Mouse (Mus musculus) limb, embryonic 11.5 days (tissue): ENCODE measurements around the gene Caln1. TPM values are rescaled to one million over a fixed set of nuclear protein-coding genes. Genes with fewer than 3 reads are reported as not detected.

ENCODE experiments used
- ATAC-seq: fragments of 200-750 bp; cut with Nextera tagmentation; 2 replicates; pipeline ENCODE4 v1.8.0; 2017; ENCODE audit warnings: low read depth; ENCODE audit not compliant: insufficient number of reproducible peaks, low FRiP score, low TSS enrichment
- DNase-seq: peaks from one replicate; pipeline ENCODE4 v3.0.0-alpha.2; 2015; ENCODE audit warnings: low spot score
- H3K27ac ChIP-seq: fragments of 300-500 bp; sonication (generic); replicated peaks from 2 replicates; pipeline ENCODE4 v1.5.1; 2014; ENCODE audit warnings: low read depth, mild to moderate bottlenecking, low read length
- H3K27me3 ChIP-seq: fragments of 300-500 bp; sonication (generic); 2 replicates; pipeline ENCODE4 v1.6.1; 2014; ENCODE audit warnings: mild to moderate bottlenecking, low read length, mixed read lengths; ENCODE audit not compliant: control insufficient read depth, insufficient read depth
- H3K36me3 ChIP-seq: fragments of 300-500 bp; sonication (generic); 2 replicates; pipeline ENCODE4 v1.6.1; 2014; ENCODE audit warnings: mild to moderate bottlenecking, low read length, moderate library complexity, mixed read lengths; ENCODE audit not compliant: control insufficient read depth, insufficient read depth
- H3K4me1 ChIP-seq: fragments of 300-500 bp; sonication (generic); 2 replicates; pipeline ENCODE4 v1.6.1; 2014; ENCODE audit warnings: low read length, mixed read lengths; ENCODE audit not compliant: control insufficient read depth, insufficient read depth
- H3K4me2 ChIP-seq: fragments of 300-500 bp; sonication (generic); 2 replicates; pipeline ENCODE4 v1.6.1; 2014; ENCODE audit warnings: low read depth, mild to moderate bottlenecking, moderate library complexity; ENCODE audit not compliant: severe bottlenecking
- H3K4me3 ChIP-seq: fragments of 300-500 bp; sonication (generic); 2 replicates; pipeline ENCODE4 v1.5.1; 2014; ENCODE audit warnings: low read depth, low read length
- H3K9ac ChIP-seq: fragments of 300-500 bp; sonication (generic); 2 replicates; pipeline ENCODE4 v1.6.1; 2014; ENCODE audit warnings: mild to moderate bottlenecking, low read length
- H3K9me3 ChIP-seq: fragments of 300-500 bp; sonication (generic); 2 replicates; pipeline ENCODE4 v1.6.1; 2016; ENCODE audit warnings: low read length; ENCODE audit not compliant: control insufficient read depth
- whole genome bisulfite sequencing: fragments of 180-500 bp; shearing (Covaris S2); extraction: QIAGEN DNeasy Blood & Tissue Kit; methylation state at CpG from one replicate; pipeline ENCODE4 v1.1.7; 2014; 5-methylcytosine and 5-hydroxymethylcytosine counted together
- polyA plus RNA-seq: library from polyadenylated mRNA; unstranded; fragments of >200 nt; fragmentation: Nextera tagmentation; extraction: Ambion mirVana; gene quantifications from 2 replicates; pipeline ENCODE4 v1.2.1, GENCODE M21; 2014

The Caln1 gene
- polyA plus RNA-seq, 1 experiment from 2014 or later: 0.11 TPM

DNA sequence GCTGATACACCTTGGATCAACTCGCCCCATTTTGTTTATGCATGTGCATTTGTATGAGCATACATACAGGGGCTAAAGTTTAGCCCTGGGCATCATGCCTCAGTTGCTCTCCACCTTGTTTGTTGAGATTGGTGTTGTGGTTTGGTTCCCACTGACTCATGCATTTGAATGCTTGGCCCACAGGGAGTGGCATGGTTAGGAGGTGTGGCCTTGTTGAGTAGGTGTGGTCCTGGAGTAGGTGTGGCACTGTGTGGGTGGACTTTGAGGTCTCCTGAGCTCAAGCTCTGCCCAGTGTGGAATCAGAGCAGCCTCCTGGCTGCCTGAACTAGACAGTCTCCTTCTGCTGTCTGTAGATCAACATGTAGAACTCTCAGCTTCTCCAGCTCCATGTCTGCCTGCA, 343.0 kb downstream of the Caln1 start:
- DNase-seq (no peak), ATAC-seq (no peak)
- H3K36me3 ChIP-seq: no peaks in the 10 kb centered on the region
- H3K27me3 ChIP-seq: no peaks in the 10 kb centered on the region
- H3K9ac ChIP-seq: no peak overlapping the region
- no peak overlapping the region for H3K4me3 ChIP-seq
- no peaks in the 10 kb centered on the region for H3K9me3 ChIP-seq
- H3K4me2 ChIP-seq: no peak overlapping the region
- WGBS: 79% methylated on average over 1 of the region's 1 CpGs
- H3K4me1 ChIP-seq: no peaks in the 10 kb centered on the region
- H3K27ac ChIP-seq: no peak overlapping the region

- 85% methylated on average over 4 of the region's 4 CpGs for WGBS
- Histone ChIP-seq H3K9me3 (no peaks in the 10 kb centered on the region), H3K9ac (no peak overlapping the region), H3K4me3 (no peak overlapping the region), H3K36me3 (no peaks in the 10 kb centered on the region), H3K27me3 (no peaks in the 10 kb centered on the region), H3K4me1 (no peaks in the 10 kb centered on the region), H3K27ac (no peak overlapping the region), H3K4me2 (no peak overlapping the region)
- ATAC-seq (no peak), DNase-seq (no peak)
Measured at GRCm38 (mm10) chr5:130715181-130715580, 345.9 kb downstream of the Caln1 start.

DNA sequence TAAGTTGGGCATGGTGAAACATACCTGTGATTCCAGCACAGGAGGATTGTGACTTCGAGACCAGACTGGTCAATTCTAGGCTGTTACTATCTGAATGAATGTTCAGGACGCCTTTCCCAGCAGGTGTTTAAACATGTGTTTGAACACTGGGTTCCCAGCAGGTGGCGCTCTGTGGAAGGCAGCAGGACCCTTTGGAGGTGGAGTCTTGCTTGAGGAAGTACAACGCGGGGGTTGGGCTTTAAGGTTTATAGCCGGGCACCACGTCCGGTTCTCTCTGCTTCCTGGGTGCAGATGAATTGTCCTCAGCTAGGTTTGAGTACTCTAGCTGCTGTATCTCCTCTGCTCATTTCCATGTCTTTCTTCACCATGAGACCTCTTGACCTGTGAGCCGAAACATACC, 349.1 kb downstream of the Caln1 start:
- no peak for ATAC-seq
- DNase-seq: peak; percentile 43
- H3K27ac ChIP-seq: no peak overlapping the region
- H3K4me3 ChIP-seq: no peak overlapping the region
- no peaks in the 10 kb centered on the region for H3K36me3 ChIP-seq
- H3K4me1 ChIP-seq: no peaks in the 10 kb centered on the region
- H3K9me3 ChIP-seq: no peaks in the 10 kb centered on the region
- no peak overlapping the region for H3K4me2 ChIP-seq
- WGBS: 57% methylated on average over 9 of the region's 9 CpGs
- no peak overlapping the region for H3K9ac ChIP-seq
- H3K27me3 ChIP-seq: no peaks in the 10 kb centered on the region

- WGBS: 82% methylated on average over 13 of the region's 13 CpGs
- Histone ChIP-seq H3K4me2 (no peak overlapping the region), H3K27me3 (no peaks in the 10 kb centered on the region)
Measured at GRCm38 (mm10) chr5:130742171-130742570, 372.9 kb downstream of the Caln1 start.

DNA sequence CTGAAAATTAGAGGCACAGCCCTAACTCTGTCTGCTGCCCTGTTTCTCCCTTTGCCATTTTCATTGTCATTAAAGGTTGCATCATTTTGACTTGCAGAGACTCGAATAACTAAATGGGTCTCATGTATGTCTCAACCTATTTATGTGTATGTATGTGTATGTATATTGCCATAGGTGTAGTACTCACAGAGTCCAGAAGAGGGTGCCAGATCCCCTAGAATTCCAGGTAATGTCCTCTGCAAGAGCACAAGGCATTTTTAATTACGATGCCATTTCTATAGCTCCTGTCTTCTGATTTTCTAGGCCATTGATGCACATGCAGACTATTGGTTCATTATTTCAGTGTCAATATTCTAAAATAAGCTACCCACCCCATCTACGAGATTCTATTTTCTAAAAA, 388.3 kb downstream of the Caln1 start:
- H3K36me3 ChIP-seq: no peaks in the 10 kb centered on the region
- H3K27ac ChIP-seq: no peak overlapping the region
- no peak for ATAC-seq
- H3K9me3 ChIP-seq: no peaks in the 10 kb centered on the region
- no peak overlapping the region for H3K9ac ChIP-seq
- H3K4me1 ChIP-seq: no peaks in the 10 kb centered on the region
- H3K4me2 ChIP-seq: no peak overlapping the region
- 90% methylated on average over 3 of the region's 3 CpGs for WGBS
- H3K4me3 ChIP-seq: no peak overlapping the region
- H3K27me3 ChIP-seq: no peaks in the 10 kb centered on the region
- peak; percentile 43 for DNase-seq

More at GRCm38 (mm10) chr5:130742171-130742570, 372.9 kb downstream of the Caln1 start:
- Histone ChIP-seq H3K36me3 (no peaks in the 10 kb centered on the region), H3K4me3 (no peak overlapping the region), H3K9ac (no peak overlapping the region), H3K27ac (no peak overlapping the region), H3K4me1 (no peaks in the 10 kb centered on the region), H3K9me3 (no peaks in the 10 kb centered on the region)
- no peak for DNase-seq
- ATAC-seq: no peak

DNA sequence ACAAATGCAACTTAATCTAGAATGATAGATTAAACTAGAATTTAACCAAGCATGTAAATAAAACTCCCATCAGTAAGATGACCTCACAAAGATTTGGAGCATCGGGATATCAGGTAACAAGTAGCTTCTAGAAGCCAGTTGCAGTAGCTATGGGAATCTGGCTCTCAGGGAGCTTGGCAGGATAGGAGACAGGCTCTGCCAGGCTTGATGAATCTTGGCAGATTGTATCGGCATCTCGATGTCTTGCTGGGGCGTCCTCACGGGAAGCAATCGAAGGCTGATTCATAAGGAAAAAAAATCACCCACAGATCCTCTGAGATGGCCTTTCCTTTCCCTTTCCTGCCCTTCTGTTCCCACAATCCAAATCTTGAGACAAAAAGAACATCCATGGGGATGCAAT, 396.5 kb downstream of the Caln1 start:
- H3K4me3 ChIP-seq: no peak overlapping the region
- DNase-seq (no peak), ATAC-seq (no peak)
- no peak overlapping the region for H3K9ac ChIP-seq
- 94% methylated on average over 6 of the region's 6 CpGs for WGBS
- no peak overlapping the region for H3K27ac ChIP-seq
- H3K36me3 ChIP-seq: no peaks in the 10 kb centered on the region
- H3K27me3 ChIP-seq: no peaks in the 10 kb centered on the region
- H3K4me1 ChIP-seq: no peaks in the 10 kb centered on the region
- no peaks in the 10 kb centered on the region for H3K9me3 ChIP-seq
- H3K4me2 ChIP-seq: no peak overlapping the region

DNA sequence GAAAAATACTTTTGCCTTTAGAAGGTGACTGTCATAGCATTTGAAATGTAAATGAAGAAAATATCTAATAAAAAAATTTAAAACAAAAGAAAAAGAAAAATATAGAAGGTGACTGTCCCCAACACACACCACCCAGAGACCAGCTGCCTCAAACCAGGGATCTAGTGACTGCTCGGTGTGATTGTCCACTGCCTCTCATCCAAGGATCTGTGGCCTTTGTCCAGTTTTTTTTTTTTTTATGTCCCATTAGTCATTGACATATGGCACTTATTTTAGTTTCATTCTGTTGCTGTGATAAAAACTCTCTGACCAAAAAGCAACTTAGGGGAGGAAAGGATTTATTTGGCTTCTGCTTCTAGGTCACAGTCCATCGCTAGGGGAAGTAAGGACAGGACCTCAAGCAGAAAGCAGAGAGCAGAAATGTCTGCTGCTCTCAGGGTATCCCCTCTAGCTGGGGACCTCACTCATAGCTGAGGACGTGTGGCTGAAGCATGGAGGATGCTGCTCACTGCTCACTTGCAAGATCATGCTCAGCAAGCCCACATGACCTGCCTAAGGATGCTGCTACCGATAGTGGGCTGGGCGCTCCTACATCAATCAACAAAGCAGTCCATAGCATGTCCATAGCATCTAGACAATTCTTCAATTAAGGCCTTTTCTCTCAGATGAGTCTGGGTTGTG, 401.9 kb downstream of the Caln1 start:
- 89% methylated on average over 5 of the region's 5 CpGs for WGBS
- Histone ChIP-seq H3K4me1 (no peaks in the 10 kb centered on the region), H3K27me3 (no peaks in the 10 kb centered on the region), H3K4me3 (no peak overlapping the region), H3K9me3 (no peaks in the 10 kb centered on the region), H3K9ac (no peak overlapping the region), H3K36me3 (no peaks in the 10 kb centered on the region), H3K27ac (no peak overlapping the region), H3K4me2 (no peak overlapping the region)
- ATAC-seq: no peak
- no peak for DNase-seq

- no peak for ATAC-seq
- DNase-seq: no peak
- Histone ChIP-seq H3K9ac (no peak overlapping the region), H3K4me2 (no peak overlapping the region), H3K4me1 (no peaks in the 10 kb centered on the region), H3K27me3 (no peaks in the 10 kb centered on the region), H3K27ac (no peak overlapping the region), H3K4me3 (no peak overlapping the region), H3K9me3 (no peaks in the 10 kb centered on the region), H3K36me3 (no peaks in the 10 kb centered on the region)
- 86% methylated on average over 6 of the region's 6 CpGs for WGBS
Measured at GRCm38 (mm10) chr5:130772491-130772890, 403.2 kb downstream of the Caln1 start.

- WGBS: 92% methylated on average over 3 of the region's 3 CpGs
- Histone ChIP-seq H3K36me3 (no peaks in the 10 kb centered on the region), H3K9me3 (no peaks in the 10 kb centered on the region), H3K4me1 (no peaks in the 10 kb centered on the region), H3K4me2 (no peak overlapping the region), H3K27me3 (no peaks in the 10 kb centered on the region), H3K4me3 (no peak overlapping the region), H3K9ac (no peak overlapping the region), H3K27ac (no peak overlapping the region)
- DNase-seq (no peak), ATAC-seq (no peak)
Measured at GRCm38 (mm10) chr5:130774946-130775345, 405.7 kb downstream of the Caln1 start.
